Mouse (Mus musculus) CH12.LX (cell line): Measurements from ENCODE around the gene Pacs2. TPM values are rescaled to one million over a fixed set of nuclear protein-coding genes. Genes with fewer than 3 reads are reported as not detected.

Experiments used
- DNase-seq: peaks from one replicate; pipeline ENCODE4 v3.0.0-alpha.2; 2013; ENCODE audit errors: extremely low read depth
- H3K27ac ChIP-seq: 2 replicates; pipeline ENCODE4 v1.5.1; 2012; ENCODE audit warnings: low read depth, mild to moderate bottlenecking, control low read depth, moderate library complexity; ENCODE audit not compliant: insufficient read depth
- H3K27me3 ChIP-seq: replicated peaks from 2 replicates; pipeline ENCODE3; 2012; ENCODE audit warnings: inconsistent platforms
- H3K36me3 ChIP-seq, 2 experiments: replicated peaks in 1 of 2; 2 replicates each; pipeline versions ENCODE3 to v1.6.1; 2012; ENCODE audit warnings: inconsistent platforms in 1 of 2, low read length in 1 of 2, mild to moderate bottlenecking in 1 of 2, mixed read lengths in 1 of 2, moderate library complexity in 1 of 2; ENCODE audit not compliant: control insufficient read depth in 1 of 2, insufficient read depth in 1 of 2
- H3K4me1 ChIP-seq, 2 experiments: 2 replicates each; pipeline ENCODE4 v1.6.1; 2012; ENCODE audit warnings: inconsistent platforms in 1 of 2, moderate library complexity in 1 of 2; ENCODE audit not compliant: insufficient read depth in 2 of 2, control insufficient read depth in 1 of 2
- H3K4me2 ChIP-seq: 2 replicates; pipeline ENCODE4 v1.6.1; 2012; ENCODE audit warnings: low read depth, mild to moderate bottlenecking, control low read depth; ENCODE audit not compliant: poor library complexity, insufficient read depth, severe bottlenecking
- H3K4me3 ChIP-seq, 3 experiments: fragments of 150-350 bp in 1 of 3; sonication (generic) in 1 of 3; replicated peaks in 1 of 3; 2 replicates each; pipeline versions ENCODE3 to v1.5.1; 2011 to 2012; ENCODE audit warnings: low read depth in 2 of 3, low read length in 2 of 3, mild to moderate bottlenecking in 2 of 3, moderate library complexity in 2 of 3, control low read depth in 1 of 3, improper control_type of control experiment in 1 of 3, inconsistent platforms in 1 of 3, mixed read lengths in 1 of 3; ENCODE audit not compliant: poor library complexity in 1 of 3
- H3K79me2 ChIP-seq: replicated peaks from 2 replicates; pipeline ENCODE4 v1.6.1; 2012; ENCODE audit warnings: mild to moderate bottlenecking, moderate library complexity; ENCODE audit not compliant: control insufficient read depth, poor library complexity, insufficient read depth, severe bottlenecking; ENCODE audit errors: extremely low read depth
- H3K9ac ChIP-seq: 2 replicates; pipeline ENCODE4 v1.6.1; 2012; ENCODE audit warnings: low read depth, mild to moderate bottlenecking, control low read depth, moderate library complexity; ENCODE audit not compliant: insufficient read depth
- H3K9me3 ChIP-seq: replicated peaks from 2 replicates; pipeline ENCODE3; 2012; ENCODE audit warnings: low read length, inconsistent platforms, mixed read lengths
- CHD1 ChIP-seq: IDR thresholded peaks from 2 replicates; pipeline ENCODE4 v1.6.1; 2012; ENCODE audit warnings: low read depth, low read length, improper control_type of control experiment, inconsistent platforms
- ELF1 ChIP-seq: IDR thresholded peaks from 2 replicates; pipeline ENCODE4 v1.6.1; 2014; ENCODE audit warnings: low read depth, mild to moderate bottlenecking, inconsistent platforms, low read length, improper control_type of control experiment
- ETS1 ChIP-seq: conservative IDR thresholded peaks from 2 replicates; pipeline ENCODE4 v1.6.1; 2012; ENCODE audit warnings: low read depth, mild to moderate bottlenecking, inconsistent platforms, low read length, improper control_type of control experiment, moderate library complexity
- HCFC1 ChIP-seq: IDR thresholded peaks from 2 replicates; pipeline ENCODE4 v1.6.1; 2012; ENCODE audit warnings: low read depth, mild to moderate bottlenecking, inconsistent platforms, low read length, improper control_type of control experiment
- JUND ChIP-seq: conservative IDR thresholded peaks from 2 replicates; pipeline ENCODE4 v1.6.1; 2011; ENCODE audit warnings: low read depth, low read length, improper control_type of control experiment
- KAT2A ChIP-seq: IDR thresholded peaks from 2 replicates; pipeline ENCODE4 v1.6.1; 2012; ENCODE audit warnings: low read length, improper control_type of control experiment, inconsistent platforms; ENCODE audit not compliant: insufficient replicate concordance
- MAX ChIP-seq: IDR thresholded peaks from 2 replicates; pipeline ENCODE4 v1.6.1; 2011; ENCODE audit warnings: low read length, improper control_type of control experiment
- MAZ ChIP-seq: IDR thresholded peaks from 2 replicates; pipeline ENCODE4 v1.6.1; 2012; ENCODE audit warnings: low read depth, mild to moderate bottlenecking, inconsistent platforms, low read length, improper control_type of control experiment, moderate library complexity
- NELFE ChIP-seq: IDR thresholded peaks from 2 replicates; pipeline ENCODE4 v1.6.1; 2011; ENCODE audit warnings: low read depth, low read length, improper control_type of control experiment
- RAD21 ChIP-seq: IDR thresholded peaks from 2 replicates; pipeline ENCODE4 v1.6.1; 2011; ENCODE audit warnings: low read depth, mild to moderate bottlenecking, low read length, improper control_type of control experiment, moderate library complexity
- SIN3A ChIP-seq: IDR thresholded peaks from 2 replicates; pipeline ENCODE4 v1.6.1; 2012; ENCODE audit warnings: low read length, improper control_type of control experiment, inconsistent platforms
- SMC3 ChIP-seq: IDR thresholded peaks from 2 replicates; pipeline ENCODE4 v1.6.1; 2011; ENCODE audit warnings: low read depth, low read length, improper control_type of control experiment
- TBP ChIP-seq: conservative IDR thresholded peaks from 2 replicates; pipeline ENCODE4 v1.6.1; 2011; ENCODE audit warnings: low read depth, low read length, improper control_type of control experiment
- TCF12 ChIP-seq: IDR thresholded peaks from 2 replicates; pipeline ENCODE4 v1.6.1; 2014; ENCODE audit warnings: low read depth, mild to moderate bottlenecking, inconsistent platforms, low read length, improper control_type of control experiment
- UBTF ChIP-seq: IDR thresholded peaks from 2 replicates; pipeline ENCODE4 v1.6.1; 2012; ENCODE audit warnings: low read depth, mild to moderate bottlenecking, inconsistent platforms, low read length, improper control_type of control experiment, moderate library complexity
- USF2 ChIP-seq: conservative IDR thresholded peaks from 2 replicates; pipeline ENCODE4 v1.6.1; 2011; ENCODE audit warnings: low read depth, low read length, improper control_type of control experiment
- dilution Hi-C: fragments of 300-500 bp; cut with MboI; formaldehyde crosslinking; loops from 2 replicates; pipeline ENCODE4 v1.14.3; 2020; ENCODE audit warnings: low sequenced_read_pairs; ENCODE audit not compliant: extremely low pct_unique_long_range_greater_than_20kb, extremely low pct_ligation_motif_present
- in situ Hi-C: fragments of 300-500 bp; cut with MboI; formaldehyde crosslinking; loops from 3 replicates; pipeline ENCODE4 v1.14.3; 2019; ENCODE audit warnings: low sequenced_read_pairs, low pct_ligation_motif_present, low pct_unique_long_range_greater_than_20kb, mixed read lengths
- polyA plus RNA-seq: library from polyadenylated mRNA; unstranded; fragments of >175 nt; gene quantifications from 2 replicates; pipeline ENCODE4 v1.2.1, GENCODE M21; 2012; ENCODE audit warnings: low read depth; ENCODE audit not compliant: insufficient read length
- total RNA-seq, 2 experiments: library from RNA; depleted of rRNA; stranded (reverse); fragments of 300-350 nt in 1 of 2; fragments of >200 nt in 1 of 2; gene quantifications; 2 replicates each; pipeline ENCODE4 v1.2.3; 2012 to 2014

Pacs2 gene
- total and polyA plus RNA-seq, 3 experiments, result 3.1 to 7.1 (median 7.0) TPM

GRCm38 (mm10) chr12:113056089-113056488, 41.8 kb downstream of the Pacs2 start:
- no peak overlapping the region for H3K4me2 ChIP-seq
- TF ChIP-seq CHD1 (no peak), ELF1 (no peak), JUND (no peak), SMC3 (no peak), TBP (no peak), MAX (no peak), KAT2A (no peak), TCF12 (no peak), NELFE (no peak), UBTF (no peak)
- no peaks in the 10 kb centered on the region for H3K79me2 ChIP-seq
- no peak overlapping the region for H3K9ac ChIP-seq
- peaks cover 10 to 66% of the 10 kb centered on the region in 2 experiments for H3K36me3 ChIP-seq
- no peaks in the 10 kb centered on the region for H3K27me3 ChIP-seq
- DNase-seq, result no peak
- H3K4me1 ChIP-seq, result no peaks in the 10 kb centered on the region
- H3K4me3 ChIP-seq, result no peak overlapping the region
- in situ Hi-C loops, result loop anchor here (10.0 kb wide), 1 partner anchor 51 kb away; the partner anchor contains the start of gene Brf1
- dilution Hi-C loops, result no loop called here
- H3K27ac ChIP-seq, result no peak overlapping the region
- H3K9me3 ChIP-seq, result no peaks in the 10 kb centered on the region

DNA sequence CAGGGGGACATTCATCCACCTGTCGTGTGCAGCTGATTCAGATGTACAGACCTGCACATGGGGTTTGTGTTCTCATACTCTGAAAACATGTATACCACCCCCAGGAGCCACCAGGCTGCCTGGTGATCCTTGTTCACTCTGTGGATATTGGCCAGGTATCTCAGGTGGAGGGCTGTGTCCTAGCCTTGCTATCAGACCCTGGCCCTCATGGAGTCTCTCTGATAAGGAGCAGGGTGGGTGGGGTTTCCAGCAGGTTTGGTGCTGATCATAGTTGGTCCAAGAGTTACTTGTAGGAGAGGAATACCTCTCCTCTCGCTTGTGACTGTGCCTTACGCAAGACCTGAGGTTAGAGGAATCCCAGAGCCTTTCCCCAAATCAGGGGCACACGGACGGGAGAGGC, 45.9 kb downstream of the Pacs2 start:
- peaks cover 6 to 12% of the 10 kb centered on the region in 2 experiments for H3K4me1 ChIP-seq
- H3K36me3 ChIP-seq, result peaks cover 8 to 65% of the 10 kb centered on the region in 2 experiments
- dilution Hi-C loops (no loop called here), in situ Hi-C loops (no loop called here)
- H3K79me2 ChIP-seq, result no peaks in the 10 kb centered on the region
- TF ChIP-seq ETS1 (no peak), RAD21 (no peak), MAZ (no peak), KAT2A (no peak), SIN3A (no peak), HCFC1 (no peak), JUND (no peak), UBTF (no peak), USF2 (no peak)
- H3K27me3 ChIP-seq, result no peaks in the 10 kb centered on the region
- H3K4me3 ChIP-seq, result no peak overlapping the region
- no peak overlapping the region for H3K4me2 ChIP-seq
- H3K27ac ChIP-seq, result no peak overlapping the region
- no peak overlapping the region for H3K9ac ChIP-seq
- H3K9me3 ChIP-seq, result no peaks in the 10 kb centered on the region
- no peak for DNase-seq
